Mouse (Mus musculus) thymus, adult 2 months (tissue): ENCODE measurements around the gene Cdc34. TPM values are rescaled to one million over a fixed set of nuclear protein-coding genes. Genes with fewer than 3 reads are reported as not detected.

Experiments
- DNase-seq: peaks from one replicate; pipeline ENCODE4 v3.0.0; 2021
- H3K27ac ChIP-seq: fragments of 200-500 bp; 2 replicates; pipeline ENCODE4 v1.5.1; 2012; ENCODE audit warnings: low read length, control low read depth; ENCODE audit not compliant: control insufficient read depth, insufficient read depth
- H3K27me3 ChIP-seq: fragments of 200-500 bp; 2 replicates; pipeline ENCODE4 v1.6.1; 2012; ENCODE audit warnings: mild to moderate bottlenecking, low read length, moderate library complexity, mixed read lengths; ENCODE audit not compliant: control insufficient read depth, insufficient read depth
- H3K36me3 ChIP-seq: fragments of 200-500 bp; 2 replicates; pipeline ENCODE4 v1.6.1; 2012; ENCODE audit warnings: mild to moderate bottlenecking, low read length, moderate library complexity; ENCODE audit not compliant: control insufficient read depth, insufficient read depth
- H3K4me1 ChIP-seq: fragments of 200-500 bp; replicated peaks from 2 replicates; pipeline ENCODE4 v1.6.1; 2012; ENCODE audit warnings: low read length; ENCODE audit not compliant: control insufficient read depth, insufficient read depth
- H3K4me3 ChIP-seq: fragments of 200-500 bp; 2 replicates; pipeline ENCODE4 v1.5.1; 2012; ENCODE audit warnings: mild to moderate bottlenecking, low read length, control low read depth, moderate library complexity; ENCODE audit not compliant: control insufficient read depth, insufficient read depth
- CTCF ChIP-seq: fragments of 200-500 bp; IDR thresholded peaks from 2 replicates; pipeline ENCODE4 v1.5.1; 2012; ENCODE audit warnings: mild to moderate bottlenecking, control low read depth, low read length, moderate library complexity, borderline replicate concordance; ENCODE audit not compliant: control insufficient read depth, poor library complexity, insufficient read depth; ENCODE audit errors: extremely low read depth
- POLR2A ChIP-seq: fragments of 200-500 bp; IDR thresholded peaks from 2 replicates; pipeline ENCODE4 v1.6.1; 2012; ENCODE audit warnings: mild to moderate bottlenecking, low read length, control low read depth, moderate library complexity; ENCODE audit not compliant: control insufficient read depth, poor library complexity, insufficient read depth; ENCODE audit errors: extremely low read depth
- WGBS: fragments of 180-500 bp; shearing (Covaris S2); methylation state at CpG from one replicate; pipeline ENCODE4 v1.1.7; 2018; 5-methylcytosine and 5-hydroxymethylcytosine counted together
- polyA plus RNA-seq: library from polyadenylated mRNA; depleted of rRNA; stranded (reverse); fragments of >200 nt; gene quantifications from 2 replicates; pipeline ENCODE4 v1.2.3, GENCODE M21; 2012

Cdc34 gene
- polyA plus RNA-seq, 1 experiment, result 309 TPM

GRCm38 (mm10) chr10:79682551-79682915 is 538 bp downstream of the Cdc34 start:
- H3K36me3 ChIP-seq, result peaks cover 20% of the 10 kb centered on the region
- no peaks in the 10 kb centered on the region for H3K27me3 ChIP-seq
- WGBS, result 0% methylated on average over 10 of the region's 10 CpGs
- peaks cover 19% of the 10 kb centered on the region for H3K4me1 ChIP-seq
- DNase-seq, result peak; percentile 35
- H3K4me3 ChIP-seq, result peak overlapping the region; percentile 70
- TF ChIP-seq CTCF (no peak), POLR2A (no peak)
- H3K27ac ChIP-seq, result no peak overlapping the region

- H3K27me3 ChIP-seq, result no peaks in the 10 kb centered on the region
- peaks cover 19% of the 10 kb centered on the region for H3K4me1 ChIP-seq
- H3K36me3 ChIP-seq, result peaks cover 26% of the 10 kb centered on the region
- H3K4me3 ChIP-seq, result peak overlapping the region; percentile 70
- H3K27ac ChIP-seq, result no peak overlapping the region
- DNase-seq, result peak; percentile 73
- TF ChIP-seq POLR2A (no peak), CTCF (no peak)
- WGBS, result 4% methylated on average over 10 of the region's 10 CpGs
Measured at GRCm38 (mm10) chr10:79682916-79683582, 1.1 kb downstream of the Cdc34 start.

GRCm38 (mm10) chr10:79683726-79684640 is 2.0 kb downstream of the Cdc34 start:
- peaks cover 19% of the 10 kb centered on the region for H3K4me1 ChIP-seq
- DNase-seq, result no peak
- 87% methylated on average over 6 of the region's 6 CpGs for WGBS
- H3K27ac ChIP-seq, result no peak overlapping the region
- TF ChIP-seq CTCF (no peak), POLR2A (no peak)
- peaks cover 35% of the 10 kb centered on the region for H3K36me3 ChIP-seq
- no peak overlapping the region for H3K4me3 ChIP-seq
- H3K27me3 ChIP-seq, result no peaks in the 10 kb centered on the region

GRCm38 (mm10) chr10:79684770-79685600 is 3.0 kb downstream of the Cdc34 start:
- H3K27me3 ChIP-seq, result no peaks in the 10 kb centered on the region
- no peak overlapping the region for H3K27ac ChIP-seq
- H3K36me3 ChIP-seq, result peaks cover 38% of the 10 kb centered on the region
- 97% methylated on average over 25 of the region's 25 CpGs for WGBS
- DNase-seq, result no peak
- peaks cover 19% of the 10 kb centered on the region for H3K4me1 ChIP-seq
- no peak overlapping the region for H3K4me3 ChIP-seq
- TF ChIP-seq CTCF (no peak), POLR2A (no peak)

GRCm38 (mm10) chr10:79686219-79686618 is 4.2 kb downstream of the Cdc34 start:
- no peaks in the 10 kb centered on the region for H3K27me3 ChIP-seq
- no peak overlapping the region for H3K4me3 ChIP-seq
- H3K36me3 ChIP-seq, result peaks cover 38% of the 10 kb centered on the region
- no peak for TF ChIP-seq POLR2A
- no peak for TF ChIP-seq CTCF
- no peak for DNase-seq
- WGBS, result 100% methylated on average over 2 of the region's 2 CpGs
- H3K27ac ChIP-seq, result no peak overlapping the region
- H3K4me1 ChIP-seq, result peaks cover 15% of the 10 kb centered on the region

GRCm38 (mm10) chr10:79686691-79687090 is 4.7 kb downstream of the Cdc34 start:
- TF ChIP-seq CTCF (no peak), POLR2A (no peak)
- Histone ChIP-seq H3K27me3 (no peaks in the 10 kb centered on the region), H3K27ac (no peak overlapping the region), H3K4me3 (no peak overlapping the region), H3K4me1 (peaks cover 13% of the 10 kb centered on the region), H3K36me3 (peaks cover 38% of the 10 kb centered on the region)
- DNase-seq, result no peak
- 100% methylated on average over 1 of the region's 1 CpGs for WGBS
